Mouse (Mus musculus) CH12.LX (cell line): Measurements from ENCODE around the gene Olfr12. TPM values are rescaled to one million over a fixed set of nuclear protein-coding genes. Genes with fewer than 3 reads are reported as not detected.

ENCODE experiments used
- DNase-seq: peaks from one replicate; pipeline ENCODE4 v3.0.0-alpha.2; 2013; ENCODE audit errors: extremely low read depth
- H3K27ac ChIP-seq: 2 replicates; pipeline ENCODE4 v1.5.1; 2012; ENCODE audit warnings: low read depth, mild to moderate bottlenecking, control low read depth, moderate library complexity; ENCODE audit not compliant: insufficient read depth
- H3K27me3 ChIP-seq: replicated peaks from 2 replicates; pipeline ENCODE3; 2012; ENCODE audit warnings: inconsistent platforms
- H3K36me3 ChIP-seq, 2 experiments: replicated peaks in 1 of 2; 2 replicates each; pipeline versions ENCODE3 to v1.6.1; 2012; ENCODE audit warnings: inconsistent platforms in 1 of 2, low read length in 1 of 2, mild to moderate bottlenecking in 1 of 2, mixed read lengths in 1 of 2, moderate library complexity in 1 of 2; ENCODE audit not compliant: control insufficient read depth in 1 of 2, insufficient read depth in 1 of 2
- H3K4me1 ChIP-seq, 2 experiments: 2 replicates each; pipeline ENCODE4 v1.6.1; 2012; ENCODE audit warnings: inconsistent platforms in 1 of 2, moderate library complexity in 1 of 2; ENCODE audit not compliant: insufficient read depth in 2 of 2, control insufficient read depth in 1 of 2
- H3K4me2 ChIP-seq: 2 replicates; pipeline ENCODE4 v1.6.1; 2012; ENCODE audit warnings: low read depth, mild to moderate bottlenecking, control low read depth; ENCODE audit not compliant: poor library complexity, insufficient read depth, severe bottlenecking
- H3K4me3 ChIP-seq, 3 experiments: fragments of 150-350 bp in 1 of 3; sonication (generic) in 1 of 3; replicated peaks in 1 of 3; 2 replicates each; pipeline versions ENCODE3 to v1.5.1; 2011 to 2012; ENCODE audit warnings: low read depth in 2 of 3, low read length in 2 of 3, mild to moderate bottlenecking in 2 of 3, moderate library complexity in 2 of 3, control low read depth in 1 of 3, improper control_type of control experiment in 1 of 3, inconsistent platforms in 1 of 3, mixed read lengths in 1 of 3; ENCODE audit not compliant: poor library complexity in 1 of 3
- H3K79me2 ChIP-seq: replicated peaks from 2 replicates; pipeline ENCODE4 v1.6.1; 2012; ENCODE audit warnings: mild to moderate bottlenecking, moderate library complexity; ENCODE audit not compliant: control insufficient read depth, poor library complexity, insufficient read depth, severe bottlenecking; ENCODE audit errors: extremely low read depth
- H3K9ac ChIP-seq: 2 replicates; pipeline ENCODE4 v1.6.1; 2012; ENCODE audit warnings: low read depth, mild to moderate bottlenecking, control low read depth, moderate library complexity; ENCODE audit not compliant: insufficient read depth
- H3K9me3 ChIP-seq: replicated peaks from 2 replicates; pipeline ENCODE3; 2012; ENCODE audit warnings: low read length, inconsistent platforms, mixed read lengths
- BHLHE40 ChIP-seq: IDR thresholded peaks from 2 replicates; pipeline ENCODE4 v1.6.1; 2011; ENCODE audit warnings: mild to moderate bottlenecking, low read depth, low read length, improper control_type of control experiment
- CTCF ChIP-seq, 2 experiments: IDR thresholded peaks in 1 of 2; conservative IDR thresholded peaks in 1 of 2; 2 replicates each; pipeline ENCODE4 v1.5.1; 2011 to 2012; ENCODE audit warnings: low read depth in 2 of 2, low read length in 2 of 2, improper control_type of control experiment in 1 of 2, inconsistent platforms in 1 of 2, mild to moderate bottlenecking in 1 of 2, moderate library complexity in 1 of 2
- ETS1 ChIP-seq: conservative IDR thresholded peaks from 2 replicates; pipeline ENCODE4 v1.6.1; 2012; ENCODE audit warnings: low read depth, mild to moderate bottlenecking, inconsistent platforms, low read length, improper control_type of control experiment, moderate library complexity
- KAT2A ChIP-seq: IDR thresholded peaks from 2 replicates; pipeline ENCODE4 v1.6.1; 2012; ENCODE audit warnings: low read length, improper control_type of control experiment, inconsistent platforms; ENCODE audit not compliant: insufficient replicate concordance
- MAZ ChIP-seq: IDR thresholded peaks from 2 replicates; pipeline ENCODE4 v1.6.1; 2012; ENCODE audit warnings: low read depth, mild to moderate bottlenecking, inconsistent platforms, low read length, improper control_type of control experiment, moderate library complexity
- MEF2A ChIP-seq: IDR thresholded peaks from 2 replicates; pipeline ENCODE4 v1.6.1; 2014; ENCODE audit warnings: low read depth, mild to moderate bottlenecking, inconsistent platforms, low read length, improper control_type of control experiment, borderline replicate concordance
- MXI1 ChIP-seq: IDR thresholded peaks from 2 replicates; pipeline ENCODE4 v1.6.1; 2011; ENCODE audit warnings: mild to moderate bottlenecking, low read depth, low read length, improper control_type of control experiment
- MYC ChIP-seq: IDR thresholded peaks from 2 replicates; pipeline ENCODE4 v1.6.1; 2011; ENCODE audit warnings: low read depth, mild to moderate bottlenecking, improper control_type of control experiment, low read length
- NRF1 ChIP-seq: IDR thresholded peaks from 2 replicates; pipeline ENCODE4 v1.6.1; 2014; ENCODE audit warnings: low read depth, mild to moderate bottlenecking, inconsistent platforms, low read length, improper control_type of control experiment, moderate library complexity
- PAX5 ChIP-seq: IDR thresholded peaks from 2 replicates; pipeline ENCODE4 v1.6.1; 2012; ENCODE audit warnings: low read length, inconsistent platforms, mixed read lengths
- POLR2A ChIP-seq: IDR thresholded peaks from 2 replicates; pipeline ENCODE4 v1.6.1; 2011; ENCODE audit warnings: low read depth, mild to moderate bottlenecking, improper control_type of control experiment, low read length
- POLR2AphosphoS2 ChIP-seq: IDR thresholded peaks from 2 replicates; pipeline ENCODE4 v1.6.1; 2011; ENCODE audit warnings: low read depth, low read length, improper control_type of control experiment
- RAD21 ChIP-seq: IDR thresholded peaks from 2 replicates; pipeline ENCODE4 v1.6.1; 2011; ENCODE audit warnings: low read depth, mild to moderate bottlenecking, low read length, improper control_type of control experiment, moderate library complexity
- RCOR1 ChIP-seq: conservative IDR thresholded peaks from 2 replicates; pipeline ENCODE4 v1.6.1; 2012; ENCODE audit warnings: low read depth, mild to moderate bottlenecking, inconsistent platforms, low read length, improper control_type of control experiment
- SMC3 ChIP-seq: IDR thresholded peaks from 2 replicates; pipeline ENCODE4 v1.6.1; 2011; ENCODE audit warnings: low read depth, low read length, improper control_type of control experiment
- TBP ChIP-seq: conservative IDR thresholded peaks from 2 replicates; pipeline ENCODE4 v1.6.1; 2011; ENCODE audit warnings: low read depth, low read length, improper control_type of control experiment
- TCF12 ChIP-seq: IDR thresholded peaks from 2 replicates; pipeline ENCODE4 v1.6.1; 2014; ENCODE audit warnings: low read depth, mild to moderate bottlenecking, inconsistent platforms, low read length, improper control_type of control experiment
- USF2 ChIP-seq: conservative IDR thresholded peaks from 2 replicates; pipeline ENCODE4 v1.6.1; 2011; ENCODE audit warnings: low read depth, low read length, improper control_type of control experiment
- dilution Hi-C: fragments of 300-500 bp; cut with MboI; formaldehyde crosslinking; loops from 2 replicates; pipeline ENCODE4 v1.14.3; 2020; ENCODE audit warnings: low sequenced_read_pairs; ENCODE audit not compliant: extremely low pct_unique_long_range_greater_than_20kb, extremely low pct_ligation_motif_present
- in situ Hi-C: fragments of 300-500 bp; cut with MboI; formaldehyde crosslinking; loops from 3 replicates; pipeline ENCODE4 v1.14.3; 2019; ENCODE audit warnings: low sequenced_read_pairs, low pct_ligation_motif_present, low pct_unique_long_range_greater_than_20kb, mixed read lengths
- polyA plus RNA-seq: library from polyadenylated mRNA; unstranded; fragments of >175 nt; gene quantifications from 2 replicates; pipeline ENCODE4 v1.2.1, GENCODE M21; 2012; ENCODE audit warnings: low read depth; ENCODE audit not compliant: insufficient read length
- total RNA-seq, 2 experiments: library from RNA; depleted of rRNA; stranded (reverse); fragments of 300-350 nt in 1 of 2; fragments of >200 nt in 1 of 2; gene quantifications; 2 replicates each; pipeline ENCODE4 v1.2.3; 2012 to 2014

Olfr12 gene
- total and polyA plus RNA-seq, 3 experiments, result 0.08 TPM; not detected in 2

DNA sequence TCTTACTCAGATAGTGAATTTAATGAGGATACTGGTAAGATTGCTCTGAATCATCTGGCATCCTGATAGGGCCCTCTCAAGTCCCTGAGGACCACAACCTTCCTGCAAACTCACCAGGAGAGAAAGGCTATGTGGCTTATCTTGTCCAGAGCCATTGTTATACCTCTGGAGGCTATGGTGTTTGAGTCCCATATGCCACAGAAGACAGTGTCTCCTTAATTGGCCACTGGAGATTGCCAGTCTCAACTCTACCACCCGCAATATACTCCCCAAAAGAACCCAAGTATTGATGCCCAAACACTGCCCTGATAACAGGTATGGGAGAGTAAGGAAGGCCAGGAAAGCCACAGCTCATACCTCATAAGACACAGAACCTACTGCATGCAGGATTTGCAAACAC lies 12.1 kb upstream of the Olfr12 start, which contains the start of gene Olfr1410:
TSS of gene Olfr1410 (plus strand) at position 301 of the 400 bp plus-strand sequence.
- no peak within 1 kb of the TSS for H3K9ac ChIP-seq
- H3K79me2 ChIP-seq, result no peaks in the 10 kb centered on the region
- H3K9me3 ChIP-seq, result peaks cover 5% of the 10 kb centered on the region
- peaks cover 0 to 2% of the 10 kb centered on the region in 2 experiments; a peak in 1 of 4 replicates for H3K4me1 ChIP-seq
- in situ Hi-C loops, result loop anchor here (10.0 kb wide), 1 partner anchor 691 kb away; no protein-coding TSS in a partner anchor
- TF ChIP-seq RCOR1 (no peak), SMC3 (no peak)
- dilution Hi-C loops, result no loop called here
- no peak within 1 kb of the TSS for H3K4me2 ChIP-seq
- peaks cover 94% of the 10 kb centered on the region for H3K27me3 ChIP-seq
- H3K36me3 ChIP-seq, result no peaks in the 10 kb centered on the region
- H3K4me3 ChIP-seq, result no peak within 1 kb of the TSS
- no peak for DNase-seq
- H3K27ac ChIP-seq, result no peak within 1 kb of the TSS

DNA sequence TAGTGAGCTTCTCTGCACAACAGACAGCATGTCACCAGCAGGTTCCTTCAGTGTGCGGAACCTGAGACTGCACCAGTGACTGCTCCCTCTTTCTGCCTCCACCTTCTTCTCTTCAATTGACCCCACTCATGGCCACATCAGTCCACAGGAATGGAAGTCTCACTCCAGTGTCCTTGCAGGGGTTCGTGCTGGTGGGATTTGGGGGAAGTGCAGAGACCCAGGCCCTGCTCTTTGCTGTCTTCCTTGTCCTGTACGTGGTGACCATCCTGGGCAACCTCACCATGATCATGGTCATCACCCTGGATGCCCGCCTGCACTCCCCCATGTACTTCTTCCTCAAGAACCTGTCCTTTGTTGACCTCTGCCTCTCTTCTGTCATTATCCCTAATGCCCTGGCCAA lies 9.9 kb upstream of the Olfr12 start:
- Histone ChIP-seq H3K4me1 (peaks cover 0 to 2% of the 10 kb centered on the region in 2 experiments; a peak in 1 of 4 replicates), H3K4me2 (no peak overlapping the region), H3K4me3 (no peak overlapping the region), H3K9me3 (peaks cover 6% of the 10 kb centered on the region), H3K9ac (no peak overlapping the region), H3K79me2 (no peaks in the 10 kb centered on the region), H3K27me3 (peaks cover 90% of the 10 kb centered on the region), H3K27ac (no peak overlapping the region), H3K36me3 (no peaks in the 10 kb centered on the region)
- no peak for TF ChIP-seq PAX5
- no peak for TF ChIP-seq MAZ
- no peak for TF ChIP-seq TBP
- no peak for TF ChIP-seq MEF2A
- TF ChIP-seq MYC, result no peak
- TF ChIP-seq RCOR1, result no peak
- no peak for TF ChIP-seq MXI1
- TF ChIP-seq NRF1, result no peak
- no peak for TF ChIP-seq KAT2A
- no peak for TF ChIP-seq SMC3
- no peak for TF ChIP-seq POLR2A
- no peak for TF ChIP-seq BHLHE40
- TF ChIP-seq RAD21, result no peak
- TF ChIP-seq POLR2AphosphoS2, result no peak
- TF ChIP-seq CTCF (conservative IDR thresholded peaks at IDR 0.05 in 1 of 2, IDR thresholded peaks at IDR 0.05 in 1 of 2; ENCODE audit: low read depth in 2 of 2, low read length in 2 of 2), result no peak
- TF ChIP-seq TCF12, result no peak
- TF ChIP-seq USF2, result no peak
- TF ChIP-seq ETS1, result no peak
- no peak for DNase-seq
- in situ Hi-C loops, result loop anchor here (10.0 kb wide), 1 partner anchor 693 kb away; no protein-coding TSS in a partner anchor
- dilution Hi-C loops, result no loop called here
